Mouse (Mus musculus) neutrophil, adult 5-6 weeks (primary cell): ENCODE measurements around the gene Cblc. TPM values are rescaled to one million over a fixed set of nuclear protein-coding genes. Genes with fewer than 3 reads are reported as not detected.

Source experiments
- ATAC-seq: fragments of 151-379, 151-347 bp; 2 replicates; pipeline ENCODE4 v1.8.0; 2017; ENCODE audit warnings: mild to moderate bottlenecking, moderate TSS enrichment; ENCODE audit not compliant: insufficient number of reproducible peaks, poor library complexity, low FRiP score, severe bottlenecking; ENCODE audit errors: extremely low read depth
- total RNA-seq: library from RNA; stranded (forward); fragments of 200-1000 nt; gene quantifications from 2 replicates; pipeline ENCODE4 v1.2.3, GENCODE M21; 2017

Cblc gene
- total RNA-seq, 1 experiment from 2014 or later: 3.6 TPM

- ATAC-seq: no peak
These were observed 38.0 kb downstream of the Cblc start for GRCm38 (mm10) chr7:19758623-19759022.

GRCm38 (mm10) chr7:19755851-19756786, 40.5 kb downstream of the Cblc start:
- no peak for ATAC-seq

- no peak for ATAC-seq
These were observed 41.6 kb downstream of the Cblc start for GRCm38 (mm10) chr7:19755008-19755407.

GRCm38 (mm10) chr7:19754065-19754464, 42.5 kb downstream of the Cblc start:
- ATAC-seq: no peak

- ATAC-seq: no peak
These were observed 43.0 kb downstream of the Cblc start for GRCm38 (mm10) chr7:19753587-19753986.

GRCm38 (mm10) chr7:19752652-19753051, 44.0 kb downstream of the Cblc start:
- ATAC-seq: no peak

- ATAC-seq: no peak
These were observed 45.6 kb downstream of the Cblc start for GRCm38 (mm10) chr7:19751070-19751383.

- peak; percentile 24; the same call in 1 of the 2 replicates for ATAC-seq
These were observed 46.2 kb downstream of the Cblc start, which contains the start of gene Nectin2 for GRCm38 (mm10) chr7:19750217-19751069. Gene Nectin2, minus strand, starts transcription at chr7:19750483.

GRCm38 (mm10) chr7:19749389-19750216, 47.0 kb downstream of the Cblc start:
- peak; percentile 49 for ATAC-seq

GRCm38 (mm10) chr7:19748219-19749195, 48.1 kb downstream of the Cblc start:
- no peak for ATAC-seq

- ATAC-seq: no peak; the same call in 1 of the 2 replicates
These were observed 49.0 kb downstream of the Cblc start for GRCm38 (mm10) chr7:19747420-19748218.

GRCm38 (mm10) chr7:19746426-19747201, 50.0 kb downstream of the Cblc start:
- no peak for ATAC-seq

GRCm38 (mm10) chr7:19745971-19746370, 50.6 kb downstream of the Cblc start:
- no peak for ATAC-seq

GRCm38 (mm10) chr7:19744590-19745385, 51.8 kb downstream of the Cblc start:
- no peak for ATAC-seq

GRCm38 (mm10) chr7:19743791-19744190, 52.8 kb downstream of the Cblc start:
- no peak for ATAC-seq

- ATAC-seq: no peak
These were observed 54.1 kb downstream of the Cblc start for GRCm38 (mm10) chr7:19742468-19742867.
